Mouse (Mus musculus): ENCODE results near the gene Klhl9. TPM values are rescaled to one million over a fixed set of nuclear protein-coding genes. Genes with fewer than 3 reads are reported as not detected.

Klhl9 gene
- polyA plus RNA-seq, 1 experiment from 2014 or later: 84.2 TPM

- H3K4me2 ChIP-seq (ENCODE audit: low read length): no peak overlapping the region
- WGBS: 85% methylated on average over 4 of the region's 4 CpGs
- H3K9ac ChIP-seq (ENCODE audit: low read depth, low read length): no peak overlapping the region
- no peaks in the 10 kb centered on the region for H3K36me3 ChIP-seq (ENCODE audit: insufficient read depth, low read length)
- no peak for DNase-seq (ENCODE audit: low spot score)
- H3K9me3 ChIP-seq (replicated peaks; ENCODE audit: low read length): no peaks in the 10 kb centered on the region
- no peak for ATAC-seq (replicated peaks; ENCODE audit: low FRiP score, low read depth)
- H3K27ac ChIP-seq: no peak overlapping the region
- H3K27me3 ChIP-seq (ENCODE audit: insufficient read depth, low read length): no peaks in the 10 kb centered on the region
- TF ChIP-seq CTCF (IDR thresholded peaks at IDR 0.05; ENCODE audit: low read depth): no peak
- no peaks in the 10 kb centered on the region for H3K4me1 ChIP-seq (replicated peaks; ENCODE audit: insufficient read depth, low read length)
- no peak overlapping the region for H3K4me3 ChIP-seq (replicated peaks; ENCODE audit: low read depth, low read length)
These were observed 19.2 kb upstream of the Klhl9 start for GRCm38 (mm10) chr4:88741426-88741825.

GRCm38 (mm10) chr4:88739036-88739435, 16.8 kb upstream of the Klhl9 start:
- no peak for DNase-seq (ENCODE audit: low spot score)
- Histone ChIP-seq H3K9me3 (replicated peaks; ENCODE audit: low read length) (no peaks in the 10 kb centered on the region), H3K4me1 (replicated peaks; ENCODE audit: insufficient read depth, low read length) (no peaks in the 10 kb centered on the region), H3K36me3 (ENCODE audit: insufficient read depth, low read length) (no peaks in the 10 kb centered on the region), H3K27ac (no peak overlapping the region), H3K4me3 (replicated peaks; ENCODE audit: low read depth, low read length) (no peak overlapping the region), H3K9ac (ENCODE audit: low read depth, low read length) (no peak overlapping the region), H3K27me3 (ENCODE audit: insufficient read depth, low read length) (no peaks in the 10 kb centered on the region), H3K4me2 (ENCODE audit: low read length) (no peak overlapping the region)
- WGBS: 89% methylated on average over 6 of the region's 6 CpGs
- ATAC-seq (replicated peaks; ENCODE audit: low FRiP score, low read depth): no peak
- TF ChIP-seq CTCF (IDR thresholded peaks at IDR 0.05; ENCODE audit: low read depth): no peak

GRCm38 (mm10) chr4:88738480-88738879, 16.2 kb upstream of the Klhl9 start:
- Histone ChIP-seq H3K4me3 (replicated peaks; ENCODE audit: low read depth, low read length) (no peak overlapping the region), H3K36me3 (ENCODE audit: insufficient read depth, low read length) (no peaks in the 10 kb centered on the region), H3K9me3 (replicated peaks; ENCODE audit: low read length) (no peaks in the 10 kb centered on the region), H3K9ac (ENCODE audit: low read depth, low read length) (no peak overlapping the region), H3K27ac (no peak overlapping the region), H3K4me1 (replicated peaks; ENCODE audit: insufficient read depth, low read length) (no peaks in the 10 kb centered on the region), H3K27me3 (ENCODE audit: insufficient read depth, low read length) (no peaks in the 10 kb centered on the region), H3K4me2 (ENCODE audit: low read length) (no peak overlapping the region)
- TF ChIP-seq CTCF (IDR thresholded peaks at IDR 0.05; ENCODE audit: low read depth): peak; percentile 91
- 6% methylated on average over 2 of the region's 2 CpGs for WGBS
- peak; percentile 79 for DNase-seq (ENCODE audit: low spot score)
- ATAC-seq (replicated peaks; ENCODE audit: low FRiP score, low read depth): no peak

GRCm38 (mm10) chr4:88727324-88727723, 5.1 kb upstream of the Klhl9 start:
- ATAC-seq (replicated peaks; ENCODE audit: low FRiP score, low read depth) (0 out of 2 replicates have a peak, but pooled peaks have one; percentile 55), DNase-seq (ENCODE audit: low spot score) (peak; percentile 81)
- Histone ChIP-seq H3K4me1 (replicated peaks; ENCODE audit: insufficient read depth, low read length) (no peaks in the 10 kb centered on the region), H3K4me3 (replicated peaks; ENCODE audit: low read depth, low read length) (no peak overlapping the region), H3K9me3 (replicated peaks; ENCODE audit: low read length) (no peaks in the 10 kb centered on the region), H3K4me2 (ENCODE audit: low read length) (no peak overlapping the region), H3K27ac (no peak overlapping the region), H3K9ac (ENCODE audit: low read depth, low read length) (no peak overlapping the region), H3K27me3 (ENCODE audit: insufficient read depth, low read length) (no peaks in the 10 kb centered on the region), H3K36me3 (ENCODE audit: insufficient read depth, low read length) (no peaks in the 10 kb centered on the region)
- peak; percentile 79 for TF ChIP-seq CTCF (IDR thresholded peaks at IDR 0.05; ENCODE audit: low read depth)
- WGBS: 0% methylated on average over 1 of the region's 1 CpGs

- 78% methylated on average over 6 of the region's 6 CpGs for WGBS
- Histone ChIP-seq H3K4me1 (replicated peaks; ENCODE audit: insufficient read depth, low read length) (no peaks in the 10 kb centered on the region), H3K9me3 (replicated peaks; ENCODE audit: low read length) (no peaks in the 10 kb centered on the region), H3K9ac (ENCODE audit: low read depth, low read length) (no peak overlapping the region), H3K27me3 (ENCODE audit: insufficient read depth, low read length) (no peaks in the 10 kb centered on the region), H3K27ac (no peak overlapping the region), H3K36me3 (ENCODE audit: insufficient read depth, low read length) (no peaks in the 10 kb centered on the region), H3K4me2 (ENCODE audit: low read length) (no peak overlapping the region), H3K4me3 (replicated peaks; ENCODE audit: low read depth, low read length) (no peak overlapping the region)
- no peak for DNase-seq (ENCODE audit: low spot score)
- no peak for TF ChIP-seq CTCF (IDR thresholded peaks at IDR 0.05; ENCODE audit: low read depth)
- no peak for ATAC-seq (replicated peaks; ENCODE audit: low FRiP score, low read depth)
These were observed 4.5 kb upstream of the Klhl9 start for GRCm38 (mm10) chr4:88726727-88727126.

- no peak overlapping the region for H3K9ac ChIP-seq (ENCODE audit: low read depth, low read length)
- 0 out of 2 replicates have a peak, but pooled peaks cover 4% of the 10 kb centered on the region for H3K36me3 ChIP-seq (ENCODE audit: insufficient read depth, low read length)
- no peak overlapping the region for H3K4me3 ChIP-seq (replicated peaks; ENCODE audit: low read depth, low read length)
- TF ChIP-seq CTCF (IDR thresholded peaks at IDR 0.05; ENCODE audit: low read depth): no peak
- H3K27me3 ChIP-seq (ENCODE audit: insufficient read depth, low read length): no peaks in the 10 kb centered on the region
- H3K27ac ChIP-seq: peak overlapping the region; percentile 98
- DNase-seq (ENCODE audit: low spot score) (no peak), ATAC-seq (replicated peaks; ENCODE audit: low FRiP score, low read depth) (no peak)
- WGBS: 46% methylated on average over 8 of the region's 8 CpGs
- H3K4me2 ChIP-seq (ENCODE audit: low read length): 0 out of 2 replicates have a peak overlapping the region, but pooled peaks have one; percentile 25
- H3K4me1 ChIP-seq (replicated peaks; ENCODE audit: insufficient read depth, low read length): peaks cover 7% of the 10 kb centered on the region; the same call in 1 of the 2 replicates
- no peaks in the 10 kb centered on the region for H3K9me3 ChIP-seq (replicated peaks; ENCODE audit: low read length)
These were observed 1.3 kb upstream of the Klhl9 start for GRCm38 (mm10) chr4:88723497-88724090.
